Mouse (Mus musculus) MEL (cell line): ENCODE results near the gene Prpf40a.

Source experiments
- BHLHE40 ChIP-seq: IDR thresholded peaks from 2 replicates; pipeline ENCODE4 v1.6.1; 2012; ENCODE audit warnings: low read depth, mild to moderate bottlenecking, inconsistent platforms, low read length, improper control_type of control experiment, borderline replicate concordance
- CTCF ChIP-seq, 3 experiments: IDR thresholded peaks in 2 of 3; conservative IDR thresholded peaks in 1 of 3; 2 replicates each; pipeline ENCODE4 v1.5.1; 2011 to 2012; ENCODE audit warnings: low read length in 3 of 3, low read depth in 2 of 3, mild to moderate bottlenecking in 2 of 3, improper control_type of control experiment in 1 of 3, inconsistent platforms in 1 of 3, mixed read lengths in 1 of 3, moderate library complexity in 1 of 3; ENCODE audit not compliant: control insufficient read depth in 1 of 3, insufficient read depth in 1 of 3, poor library complexity in 1 of 3, severe bottlenecking in 1 of 3
- EP300 ChIP-seq, 2 experiments: IDR thresholded peaks; 2 replicates each; pipeline ENCODE4 v1.6.1; 2011; ENCODE audit warnings: improper control_type of control experiment in 2 of 2, low read length in 2 of 2, low read depth in 1 of 2, mild to moderate bottlenecking in 1 of 2
- GATA1 ChIP-seq: IDR thresholded peaks from 2 replicates; pipeline ENCODE4 v1.6.1; 2011; ENCODE audit warnings: low read depth, low read length, improper control_type of control experiment
- MAFK ChIP-seq: IDR thresholded peaks from 2 replicates; pipeline ENCODE4 v1.6.1; 2011; ENCODE audit warnings: low read depth, mild to moderate bottlenecking, low read length, improper control_type of control experiment, borderline replicate concordance
- MXI1 ChIP-seq: IDR thresholded peaks from 2 replicates; pipeline ENCODE4 v1.6.1; 2011; ENCODE audit warnings: mild to moderate bottlenecking, low read depth, low read length, improper control_type of control experiment
- NELFE ChIP-seq: IDR thresholded peaks from 2 replicates; pipeline ENCODE4 v1.6.1; 2011; ENCODE audit warnings: low read depth, low read length, improper control_type of control experiment
- POLR2A ChIP-seq, 2 experiments: IDR thresholded peaks; 2 replicates each; pipeline ENCODE4 v1.6.1; 2011 to 2012; ENCODE audit warnings: low read length in 2 of 2, mild to moderate bottlenecking in 2 of 2, control low read depth in 1 of 2, improper control_type of control experiment in 1 of 2, low read depth in 1 of 2, moderate library complexity in 1 of 2; ENCODE audit not compliant: control insufficient read depth in 1 of 2, insufficient read depth in 1 of 2, poor library complexity in 1 of 2
- RCOR1 ChIP-seq: IDR thresholded peaks from 2 replicates; pipeline ENCODE4 v1.6.1; 2012; ENCODE audit warnings: low read depth, mild to moderate bottlenecking, inconsistent platforms, low read length, improper control_type of control experiment
- TCF12 ChIP-seq: IDR thresholded peaks from 2 replicates; pipeline ENCODE4 v1.6.1; 2014; ENCODE audit warnings: low read depth, mild to moderate bottlenecking, inconsistent platforms, low read length, improper control_type of control experiment, moderate library complexity
- ZC3H11A ChIP-seq: IDR thresholded peaks from 2 replicates; pipeline ENCODE4 v1.6.1; 2012; ENCODE audit warnings: low read depth, mild to moderate bottlenecking, inconsistent platforms, low read length, improper control_type of control experiment
- ZNF384 ChIP-seq: IDR thresholded peaks from 2 replicates; pipeline ENCODE4 v1.6.1; 2012; ENCODE audit warnings: low read depth, mild to moderate bottlenecking, inconsistent platforms, low read length, improper control_type of control experiment

GRCm38 (mm10) chr2:53121797-53122196 is 69.3 kb downstream of the Prpf40a start:
- no peak for TF ChIP-seq EP300 (IDR thresholded peaks at IDR 0.05; ENCODE audit: low read depth in 1 of 2, low read length in 2 of 2)
- no peak for TF ChIP-seq MAFK
- no peak for TF ChIP-seq POLR2A (IDR thresholded peaks at IDR 0.05; ENCODE audit: control insufficient read depth in 1 of 2, insufficient read depth in 1 of 2, low read depth in 1 of 2, low read length in 2 of 2, poor library complexity in 1 of 2)
- TF ChIP-seq NELFE: no peak
- TF ChIP-seq CTCF (IDR thresholded peaks at IDR 0.05 in 2 of 3, conservative IDR thresholded peaks at IDR 0.05 in 1 of 3; ENCODE audit: control insufficient read depth in 1 of 3, insufficient read depth in 1 of 3, low read depth in 2 of 3, low read length in 3 of 3, poor library complexity in 1 of 3, severe bottlenecking in 1 of 3): peak; percentile 53 to 76 (median 67)
- peak; percentile 41; the same call in 1 of the 2 replicates for TF ChIP-seq ZC3H11A
- no peak for TF ChIP-seq GATA1
- TF ChIP-seq RCOR1: no peak
- peak; percentile 86 for TF ChIP-seq ZNF384
- TF ChIP-seq TCF12: no peak
- no peak for TF ChIP-seq BHLHE40
- no peak for TF ChIP-seq MXI1
